Mouse (Mus musculus) ES-E14 (cell line): ENCODE results near the gene Rph3a. TPM values are rescaled to one million over a fixed set of nuclear protein-coding genes. Genes with fewer than 3 reads are reported as not detected.
A peak's percentile ranks its signal among the peaks of the same experiment; 100 is the strongest.

Source experiments
- DNase-seq: peaks from one replicate; pipeline ENCODE4 v3.0.0-alpha.2; 2013; ENCODE audit warnings: low read depth, low spot score
- H3K27ac ChIP-seq: 2 replicates; pipeline ENCODE4 v1.5.1; 2012; ENCODE audit warnings: low read depth, mild to moderate bottlenecking, low read length, moderate library complexity, mixed read lengths; ENCODE audit not compliant: poor library complexity, insufficient read depth, severe bottlenecking
- H3K36me3 ChIP-seq: 2 replicates; pipeline ENCODE4 v1.6.1; 2012; ENCODE audit warnings: mild to moderate bottlenecking, low read length, moderate library complexity, mixed read lengths; ENCODE audit not compliant: control insufficient read depth, poor library complexity, insufficient read depth, severe bottlenecking
- H3K4me1 ChIP-seq, 2 experiments: fragments of 150-350 bp in 1 of 2; sonication (generic) in 1 of 2; 2 replicates each; pipeline ENCODE4 v1.6.1; 2012; ENCODE audit warnings: low read length in 2 of 2, mild to moderate bottlenecking in 1 of 2, mixed read lengths in 1 of 2; ENCODE audit not compliant: control insufficient read depth in 2 of 2, insufficient read depth in 2 of 2, poor library complexity in 1 of 2
- H3K4me3 ChIP-seq, 2 experiments: fragments of 150-350 bp in 1 of 2; sonication (generic) in 1 of 2; 2 replicates each; pipeline ENCODE4 v1.5.1; 2012; ENCODE audit warnings: low read length in 2 of 2, low read depth in 1 of 2, mild to moderate bottlenecking in 1 of 2, mixed read lengths in 1 of 2; ENCODE audit not compliant: insufficient read depth in 1 of 2, poor library complexity in 1 of 2, severe bottlenecking in 1 of 2
- H3K9ac ChIP-seq: 2 replicates; pipeline ENCODE4 v1.6.1; 2012; ENCODE audit warnings: low read depth, mild to moderate bottlenecking, low read length, mixed read lengths; ENCODE audit not compliant: poor library complexity, insufficient read depth, severe bottlenecking
- H3K9me3 ChIP-seq: fragments of 150-350 bp; sonication (generic); 2 replicates; pipeline ENCODE4 v1.6.1; 2012; ENCODE audit warnings: low read depth, mild to moderate bottlenecking, low read length; ENCODE audit not compliant: control insufficient read depth, insufficient read depth
- CHD2 ChIP-seq: IDR thresholded peaks from 2 replicates; pipeline ENCODE4 v1.6.1; 2014; ENCODE audit warnings: mild to moderate bottlenecking, low read depth, low read length, inconsistent platforms
- HCFC1 ChIP-seq: IDR thresholded peaks from 2 replicates; pipeline ENCODE4 v1.6.1; 2012; ENCODE audit warnings: low read length, inconsistent platforms, borderline replicate concordance; ENCODE audit not compliant: insufficient read depth
- MAFK ChIP-seq: IDR thresholded peaks from 2 replicates; pipeline ENCODE4 v1.6.1; 2014; ENCODE audit warnings: mild to moderate bottlenecking, low read depth, low read length, inconsistent platforms; ENCODE audit not compliant: insufficient read depth
- ZC3H11A ChIP-seq: IDR thresholded peaks from 2 replicates; pipeline ENCODE4 v1.6.1; 2012; ENCODE audit warnings: low read depth, mild to moderate bottlenecking, inconsistent platforms, low read length, borderline replicate concordance
- ZNF384 ChIP-seq: IDR thresholded peaks from 2 replicates; pipeline ENCODE4 v1.6.1; 2012; ENCODE audit warnings: low read depth, low read length, inconsistent platforms
- in situ Hi-C, 2 experiments: fragments of 600-800 bp; cut with MboI; formaldehyde crosslinking; loops; one replicate each; pipeline ENCODE4 v1.15.1; 2025; ENCODE audit warnings: low sequenced_read_pairs in 2 of 2, inconsistent platforms in 1 of 2; ENCODE audit not compliant: unreplicated experiment in 2 of 2
- total RNA-seq: library from RNA; depleted of rRNA; stranded (reverse); fragments of 300-350 nt; gene quantifications from 2 replicates; pipeline ENCODE4 v1.2.3, GENCODE M21; 2012

The Rph3a gene
- total RNA-seq, 1 experiment: 0.09 TPM

DNA sequence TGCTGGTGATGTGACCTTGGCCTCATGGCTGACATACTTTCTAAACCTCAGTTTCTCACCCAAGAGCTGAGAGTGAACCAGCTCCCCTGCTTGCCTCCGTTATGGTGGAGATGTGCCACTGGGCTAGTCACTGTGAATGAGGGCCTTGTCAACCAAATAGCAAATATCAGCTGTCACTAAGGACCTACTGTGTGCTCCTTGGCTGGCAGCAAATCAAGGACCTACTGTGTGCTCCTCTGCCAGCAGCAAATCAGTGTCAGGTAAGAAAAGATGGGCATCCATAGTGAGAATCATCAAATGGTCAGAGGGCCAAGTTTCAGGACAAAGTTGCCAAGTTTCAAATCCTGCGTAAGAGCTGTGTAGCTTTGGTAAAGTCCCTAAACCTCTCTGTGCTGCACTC is 4.6 kb upstream of the Rph3a start:
- DNase-seq: no peak
- Histone ChIP-seq H3K36me3 (no peaks in the 10 kb centered on the region), H3K4me3 (no peak overlapping the region), H3K27ac (no peak overlapping the region), H3K4me1 (no peaks in the 10 kb centered on the region), H3K9me3 (no peaks in the 10 kb centered on the region), H3K9ac (no peak overlapping the region)
- no peak for TF ChIP-seq ZC3H11A
- no peak for TF ChIP-seq CHD2
- no peak for TF ChIP-seq ZNF384
- no peak for TF ChIP-seq MAFK
- TF ChIP-seq HCFC1: no peak
- in situ Hi-C loops: no loop called here

DNA sequence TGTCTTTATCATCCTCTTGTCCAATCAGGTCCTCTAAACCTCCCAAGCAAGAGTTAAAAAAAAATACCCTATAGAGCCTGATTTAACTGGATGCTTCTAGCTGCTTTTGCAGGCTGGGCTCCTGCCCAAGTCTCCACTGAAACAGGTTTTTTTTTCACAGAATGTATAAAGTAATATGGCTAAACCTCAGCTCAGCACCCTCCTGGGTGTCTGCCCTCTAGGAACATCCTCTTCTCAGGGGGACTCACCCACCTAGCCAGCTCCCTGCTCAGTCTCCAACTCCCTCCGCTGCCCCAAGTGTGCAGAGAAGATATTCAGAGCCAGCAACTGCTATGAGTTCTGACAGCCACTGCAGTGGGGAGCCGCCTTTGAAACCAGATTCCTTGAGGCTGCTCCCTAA is 2.1 kb upstream of the Rph3a start:
- no peak overlapping the region for H3K4me3 ChIP-seq
- no peak overlapping the region for H3K27ac ChIP-seq
- in situ Hi-C loops: no loop called here
- no peaks in the 10 kb centered on the region for H3K9me3 ChIP-seq
- no peaks in the 10 kb centered on the region for H3K36me3 ChIP-seq
- TF ChIP-seq CHD2: no peak
- no peak for TF ChIP-seq MAFK
- TF ChIP-seq HCFC1: no peak
- TF ChIP-seq ZC3H11A: no peak
- TF ChIP-seq ZNF384: no peak
- DNase-seq: no peak
- no peak overlapping the region for H3K9ac ChIP-seq
- H3K4me1 ChIP-seq: no peaks in the 10 kb centered on the region

DNA sequence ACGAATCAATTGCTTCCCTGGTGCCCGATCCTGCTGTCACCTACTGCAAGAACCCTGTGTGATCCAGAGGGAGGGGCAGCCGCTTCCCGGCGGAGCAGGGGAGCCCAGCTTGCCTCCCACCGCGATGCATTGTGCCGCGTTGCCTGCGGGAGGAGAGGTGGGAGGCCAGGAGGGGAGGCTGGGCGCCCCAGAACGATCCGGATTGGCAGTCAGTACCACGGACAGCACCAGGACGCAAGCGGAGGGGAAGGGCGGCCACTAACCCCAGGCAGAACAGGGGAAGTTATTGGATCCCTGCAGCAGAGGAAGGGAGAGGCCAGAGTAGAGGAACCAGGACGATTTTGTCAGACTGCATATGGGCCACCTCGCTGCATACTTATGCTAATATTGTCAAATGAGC is 486 bp downstream of the Rph3a start:
- H3K9ac ChIP-seq: no peak overlapping the region
- in situ Hi-C loops: no loop called here
- no peaks in the 10 kb centered on the region for H3K36me3 ChIP-seq
- H3K4me1 ChIP-seq: peaks cover 0 to 5% of the 10 kb centered on the region in 2 experiments; a peak in 1 of 4 replicates
- TF ChIP-seq MAFK: no peak
- no peak for TF ChIP-seq HCFC1
- no peak for TF ChIP-seq ZC3H11A
- TF ChIP-seq CHD2: no peak
- no peak for TF ChIP-seq ZNF384
- peak overlapping the region in 1 of 2 experiments; percentile 42; a peak in 1 of 4 replicates for H3K4me3 ChIP-seq
- DNase-seq: peak; percentile 87
- no peaks in the 10 kb centered on the region for H3K9me3 ChIP-seq
- no peak overlapping the region for H3K27ac ChIP-seq

DNA sequence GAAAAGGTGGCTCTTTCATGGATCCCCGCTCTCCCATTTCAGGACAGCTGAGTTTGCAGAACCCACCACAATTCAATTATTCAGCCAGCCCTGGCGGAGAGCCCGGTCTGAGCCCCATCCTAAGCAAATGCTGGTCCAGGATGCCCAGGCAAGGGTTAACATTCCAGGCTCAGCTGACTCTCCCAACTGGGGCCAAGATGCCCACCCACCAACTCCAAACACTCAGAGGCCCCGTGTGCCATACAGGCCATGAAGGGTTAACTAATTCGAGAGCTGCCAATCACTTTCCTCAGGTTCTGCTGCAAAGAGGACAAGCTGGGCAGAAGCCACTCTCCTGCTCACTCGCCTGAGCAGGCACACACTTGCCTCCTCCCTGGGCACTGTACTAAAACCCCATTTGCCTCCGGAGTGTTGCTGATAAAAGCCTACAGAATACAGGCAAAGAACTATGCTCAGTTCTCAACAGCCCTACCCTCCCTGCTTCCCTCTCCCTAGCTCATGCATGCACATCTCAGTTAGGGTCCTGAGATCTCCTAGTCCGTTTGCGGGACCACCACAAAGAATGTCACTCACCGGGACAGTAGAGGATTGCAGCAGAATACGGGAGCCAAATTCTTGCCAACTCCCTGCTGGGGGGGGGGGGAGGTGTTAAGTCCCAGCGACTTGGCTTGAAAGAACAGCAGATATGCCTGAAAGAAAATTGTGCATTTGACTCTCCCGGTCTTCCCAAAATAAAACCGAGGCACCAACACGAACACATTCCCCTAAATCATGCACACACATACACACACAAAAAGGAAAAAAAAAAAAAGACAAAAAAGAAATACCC is 1.3 kb downstream of the Rph3a start:
- H3K4me1 ChIP-seq: peaks cover 2 to 5% of the 10 kb centered on the region in 2 experiments; a peak in 1 of 4 replicates
- no peaks in the 10 kb centered on the region for H3K36me3 ChIP-seq
- no peaks in the 10 kb centered on the region for H3K9me3 ChIP-seq
- no peak for DNase-seq
- TF ChIP-seq ZC3H11A: no peak
- H3K27ac ChIP-seq: no peak overlapping the region
- H3K4me3 ChIP-seq: no peak overlapping the region
- no peak overlapping the region for H3K9ac ChIP-seq
- in situ Hi-C loops: no loop called here

DNA sequence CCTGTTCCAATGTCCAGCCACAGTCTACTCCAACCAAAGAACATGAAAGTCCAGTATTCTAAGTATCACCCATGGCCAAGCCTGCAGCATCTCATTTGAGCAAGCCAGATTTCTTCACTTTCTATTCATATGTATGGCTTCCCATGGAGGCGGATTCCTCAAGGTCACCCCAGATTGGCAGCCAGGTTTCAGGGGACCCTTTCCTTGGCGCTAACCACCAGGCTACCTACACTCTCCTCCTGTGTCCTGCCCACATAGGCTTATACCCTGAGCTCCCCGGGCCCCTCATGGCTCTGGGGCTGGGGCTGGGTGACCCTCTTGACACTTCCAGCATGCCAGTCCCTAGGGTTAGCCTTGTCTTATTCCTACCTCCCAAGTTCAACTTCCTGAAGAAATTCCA is 2.3 kb downstream of the Rph3a start:
- H3K27ac ChIP-seq: no peak overlapping the region
- no peaks in the 10 kb centered on the region for H3K9me3 ChIP-seq
- peaks cover 2 to 5% of the 10 kb centered on the region in 2 experiments; a peak in 1 of 4 replicates for H3K4me1 ChIP-seq
- no peak for TF ChIP-seq MAFK
- no peak for TF ChIP-seq CHD2
- no peak for TF ChIP-seq HCFC1
- no peak for TF ChIP-seq ZC3H11A
- TF ChIP-seq ZNF384: no peak
- H3K36me3 ChIP-seq: no peaks in the 10 kb centered on the region
- H3K9ac ChIP-seq: no peak overlapping the region
- in situ Hi-C loops: no loop called here
- DNase-seq: no peak
- no peak overlapping the region for H3K4me3 ChIP-seq
